Mouse (Mus musculus): ENCODE measurements around the gene Dlx3.

Gene Dlx3

GRCm38 (mm10) chr11:95088286-95088685 is 31.6 kb upstream of the Dlx3 start:
- in situ Hi-C loops (cut with MboI): no loop called here

- in situ Hi-C loops (cut with MboI): no loop called here
Measured at GRCm38 (mm10) chr11:95088857-95089779, 30.8 kb upstream of the Dlx3 start.

- in situ Hi-C loops (cut with MboI): no loop called here
Measured at GRCm38 (mm10) chr11:95093077-95093476, 26.8 kb upstream of the Dlx3 start.

- in situ Hi-C loops (cut with MboI): no loop called here
Measured at GRCm38 (mm10) chr11:95095596-95095995, 24.3 kb upstream of the Dlx3 start.

GRCm38 (mm10) chr11:95096608-95097373 is 23.1 kb upstream of the Dlx3 start:
- in situ Hi-C loops (cut with MboI): no loop called here

- in situ Hi-C loops (cut with MboI): no loop called here
Measured at GRCm38 (mm10) chr11:95097889-95098288, 22.0 kb upstream of the Dlx3 start.

- in situ Hi-C loops (cut with MboI): no loop called here
Measured at GRCm38 (mm10) chr11:95098346-95099095, 21.4 kb upstream of the Dlx3 start.

GRCm38 (mm10) chr11:95100393-95100792 is 19.5 kb upstream of the Dlx3 start:
- in situ Hi-C loops (cut with MboI): loop anchor here (25.0 kb wide), 1 partner anchor 412 kb away; the partner anchor contains the start of gene Nxph3

GRCm38 (mm10) chr11:95101071-95101788 is 18.7 kb upstream of the Dlx3 start:
- in situ Hi-C loops (cut with MboI): loop anchor here (25.0 kb wide), 1 partner anchor 411 kb away; the partner anchor contains the start of gene Nxph3

- in situ Hi-C loops (cut with MboI): loop anchor here (25.0 kb wide), 1 partner anchor 410 kb away; the partner anchor contains the start of gene Nxph3
Measured at GRCm38 (mm10) chr11:95102161-95102904, 17.6 kb upstream of the Dlx3 start.

GRCm38 (mm10) chr11:95104266-95104665 is 15.7 kb upstream of the Dlx3 start:
- in situ Hi-C loops (cut with MboI): loop anchor here (25.0 kb wide), 1 partner anchor 408 kb away; the partner anchor contains the start of gene Nxph3

- in situ Hi-C loops (cut with MboI): loop anchor here (25.0 kb wide), 1 partner anchor 407 kb away; the partner anchor contains the start of gene Nxph3
Measured at GRCm38 (mm10) chr11:95105274-95105874, 14.5 kb upstream of the Dlx3 start.

GRCm38 (mm10) chr11:95106440-95107236 is 13.3 kb upstream of the Dlx3 start:
- in situ Hi-C loops (cut with MboI): loop anchor here (25.0 kb wide), 1 partner anchor 406 kb away; the partner anchor contains the start of gene Nxph3

- in situ Hi-C loops (cut with MboI): loop anchor here (25.0 kb wide), 1 partner anchor 403 kb away; the partner anchor contains the start of gene Nxph3
Measured at GRCm38 (mm10) chr11:95109000-95109399, 10.9 kb upstream of the Dlx3 start.

GRCm38 (mm10) chr11:95110081-95110480 is 9.8 kb upstream of the Dlx3 start:
- in situ Hi-C loops (cut with MboI): loop anchor here (25.0 kb wide), 1 partner anchor 402 kb away; the partner anchor contains the start of gene Nxph3

- in situ Hi-C loops (cut with MboI): loop anchor here (25.0 kb wide), 1 partner anchor 395 kb away; the partner anchor contains the start of gene Nxph3
Measured at GRCm38 (mm10) chr11:95117030-95117429, 2.9 kb upstream of the Dlx3 start.

- in situ Hi-C loops (cut with MboI): loop anchor here (25.0 kb wide), 1 partner anchor 394 kb away; the partner anchor contains the start of gene Nxph3
Measured at GRCm38 (mm10) chr11:95118505-95118904, 1.4 kb upstream of the Dlx3 start.

- in situ Hi-C loops (cut with MboI): loop anchor here (10.0 to 25.0 kb wide), 2 partner anchors 114 to 392 kb away; partner anchors contain the start of gene Nxph3
Measured at GRCm38 (mm10) chr11:95120633-95121020, 708 bp downstream of the Dlx3 start.

Measured in mature B cell (primary cell).